Mouse (Mus musculus) midbrain, embryonic 15.5 days (tissue): ENCODE results near the gene Ccl8. TPM values are rescaled to one million over a fixed set of nuclear protein-coding genes. Genes with fewer than 3 reads are reported as not detected.

Experiments used
- ATAC-seq: fragments of 200-750 bp; cut with Nextera tagmentation; replicated peaks from 2 replicates; pipeline ENCODE4 v1.8.0; 2017; ENCODE audit warnings: moderate TSS enrichment
- H3K27ac ChIP-seq: fragments of 300-500 bp; sonication (generic); 2 replicates; pipeline ENCODE4 v1.5.1; 2015; ENCODE audit warnings: mild to moderate bottlenecking, inconsistent platforms
- H3K27me3 ChIP-seq: fragments of 300-500 bp; sonication (generic); replicated peaks from 2 replicates; pipeline ENCODE4 v1.6.1; 2015; ENCODE audit warnings: inconsistent platforms
- H3K36me3 ChIP-seq: fragments of 300-500 bp; sonication (generic); replicated peaks from 2 replicates; pipeline ENCODE4 v1.6.1; 2015; ENCODE audit warnings: inconsistent platforms
- H3K4me1 ChIP-seq: fragments of 300-500 bp; sonication (generic); 2 replicates; pipeline ENCODE4 v1.6.1; 2015; ENCODE audit warnings: inconsistent platforms
- H3K4me2 ChIP-seq: fragments of 300-500 bp; sonication (generic); 2 replicates; pipeline ENCODE4 v1.6.1; 2015; ENCODE audit warnings: inconsistent platforms, mild to moderate bottlenecking, moderate library complexity
- H3K4me3 ChIP-seq: fragments of 300-500 bp; sonication (generic); 2 replicates; pipeline ENCODE4 v1.5.1; 2015; ENCODE audit warnings: mild to moderate bottlenecking, inconsistent platforms
- H3K9ac ChIP-seq: fragments of 300-500 bp; sonication (generic); 2 replicates; pipeline ENCODE4 v1.6.1; 2015; ENCODE audit warnings: mild to moderate bottlenecking, inconsistent platforms
- H3K9me3 ChIP-seq: fragments of 300-500 bp; sonication (generic); 2 replicates; pipeline ENCODE4 v1.6.1; 2016; ENCODE audit warnings: inconsistent platforms
- WGBS: fragments of 180-500 bp; shearing (Covaris S2); methylation state at CpG from one replicate; pipeline ENCODE4 v1.1.7; 2015; ENCODE audit warnings: mixed read lengths; 5-methylcytosine and 5-hydroxymethylcytosine counted together
- polyA plus RNA-seq: library from polyadenylated mRNA; unstranded; fragments of >200 nt; fragmentation: Nextera tagmentation; extraction: Ambion mirVana; gene quantifications from 2 replicates; pipeline ENCODE4 v1.2.1, GENCODE M21; 2015

Ccl8 gene
- polyA plus RNA-seq, 1 experiment from 2014 or later = not detected

- no peak for ATAC-seq
- H3K27me3 ChIP-seq = no peaks in the 10 kb centered on the region
Measured at GRCm38 (mm10) chr11:82101529-82101928, 13.5 kb upstream of the Ccl8 start, which contains the start of gene Ccl12. Ccl12 (plus strand) TSS chr11:82101845.

DNA sequence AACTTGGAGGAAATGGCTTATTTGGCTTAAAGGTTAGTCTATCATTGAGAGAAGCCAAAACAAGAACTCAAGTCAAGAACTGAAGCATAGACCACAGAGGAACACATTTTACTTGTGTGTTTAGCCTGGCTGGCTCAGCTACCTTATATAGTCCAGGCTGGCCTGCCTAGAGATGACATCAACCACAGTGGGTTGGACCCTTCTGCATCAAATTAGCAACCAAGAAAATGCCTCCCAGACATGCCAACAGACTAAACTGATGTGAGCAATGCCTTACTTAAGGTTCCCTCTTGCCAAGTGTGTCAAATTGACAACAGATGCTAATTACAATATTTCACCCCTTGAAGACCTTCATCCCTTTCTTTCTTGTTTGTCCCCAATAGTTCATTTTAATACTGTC, 5.4 kb upstream of the Ccl8 start:
- ATAC-seq = no peak
- Histone ChIP-seq H3K4me2 (no peak overlapping the region), H3K27me3 (no peaks in the 10 kb centered on the region), H3K36me3 (no peaks in the 10 kb centered on the region), H3K9me3 (no peaks in the 10 kb centered on the region), H3K27ac (no peak overlapping the region), H3K4me1 (no peaks in the 10 kb centered on the region), H3K9ac (no peak overlapping the region), H3K4me3 (no peak overlapping the region)

More at GRCm38 (mm10) chr11:82101529-82101928, 13.5 kb upstream of the Ccl8 start, which contains the start of gene Ccl12:
- Histone ChIP-seq H3K36me3 (no peaks in the 10 kb centered on the region), H3K9me3 (no peaks in the 10 kb centered on the region), H3K27ac (no peak within 1 kb of the TSS), H3K4me3 (no peak within 1 kb of the TSS), H3K4me1 (no peaks in the 10 kb centered on the region), H3K4me2 (no peak within 1 kb of the TSS), H3K9ac (no peak within 1 kb of the TSS)
- 71% methylated on average over 2 of the region's 2 CpGs for WGBS

DNA sequence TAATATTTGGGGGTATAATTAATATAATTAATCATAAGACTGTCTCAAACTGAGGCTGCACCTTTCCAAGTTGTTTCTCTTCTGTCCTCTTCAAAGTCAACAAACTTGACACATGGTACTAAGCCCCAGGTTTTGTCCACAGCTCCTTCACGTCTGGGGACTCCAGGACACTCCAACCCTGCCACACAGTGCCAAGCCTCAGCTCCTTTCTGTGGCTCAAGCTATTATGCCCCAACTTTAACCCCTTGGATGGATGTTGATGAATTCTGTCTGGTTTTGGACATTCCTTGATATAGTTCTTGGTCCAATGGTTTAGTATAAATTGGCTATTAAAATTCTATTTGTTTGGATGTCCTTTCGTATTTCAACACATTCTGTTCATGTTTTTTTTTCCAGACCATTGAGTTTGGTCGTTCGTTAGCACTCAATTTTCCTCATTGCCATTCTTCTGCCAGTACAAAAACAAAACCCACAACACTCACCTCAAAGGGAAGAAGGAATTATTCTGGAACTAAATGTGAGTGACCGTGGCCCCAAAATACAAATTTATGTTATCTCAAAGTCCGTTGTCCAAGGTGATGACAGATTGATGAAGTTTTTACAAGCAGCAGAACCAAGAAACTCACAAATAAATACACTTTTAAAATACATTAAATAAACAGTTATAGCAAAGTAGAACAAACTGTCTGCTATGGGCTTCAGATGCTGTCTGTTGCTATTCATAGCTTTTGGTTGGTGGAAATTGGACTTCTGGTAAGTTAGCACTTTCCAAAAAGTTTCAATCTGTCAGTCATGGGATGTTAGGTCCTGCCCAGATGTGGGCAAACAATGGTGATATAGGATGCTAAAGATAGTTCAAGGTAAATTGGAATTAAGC, 4.4 kb upstream of the Ccl8 start:
- 80% methylated on average over 6 of the region's 6 CpGs for WGBS

DNA sequence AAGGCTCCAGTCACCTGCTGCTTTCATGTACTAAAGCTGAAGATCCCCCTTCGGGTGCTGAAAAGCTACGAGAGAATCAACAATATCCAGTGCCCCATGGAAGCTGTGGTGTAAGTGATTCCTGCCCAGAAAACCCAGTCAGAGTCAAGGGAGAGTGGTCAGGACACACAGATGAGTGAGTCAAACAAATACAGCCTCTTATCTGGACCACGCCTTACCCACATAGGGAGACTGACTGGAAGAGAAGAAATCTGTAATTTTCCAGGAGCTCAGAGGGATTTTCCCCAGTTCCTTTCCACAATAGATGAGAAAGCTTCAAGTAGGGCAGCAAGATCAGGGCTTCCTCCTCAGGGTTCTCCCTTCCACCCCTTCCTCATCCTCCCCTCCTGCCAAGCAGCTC, 1.1 kb downstream of the Ccl8 start:
- ATAC-seq = no peak
- Histone ChIP-seq H3K9ac (no peak overlapping the region), H3K36me3 (no peaks in the 10 kb centered on the region), H3K4me3 (no peak overlapping the region), H3K4me2 (no peak overlapping the region), H3K9me3 (no peaks in the 10 kb centered on the region), H3K27me3 (no peaks in the 10 kb centered on the region), H3K4me1 (no peaks in the 10 kb centered on the region), H3K27ac (no peak overlapping the region)
- 85% methylated on average over 3 of the region's 3 CpGs for WGBS

More for the DNA sequence above, 4.4 kb upstream of the Ccl8 start:
- no peak overlapping the region for H3K9ac ChIP-seq
- no peak overlapping the region for H3K4me2 ChIP-seq
- ATAC-seq = no peak
- no peak overlapping the region for H3K27ac ChIP-seq
- no peaks in the 10 kb centered on the region for H3K9me3 ChIP-seq
- H3K36me3 ChIP-seq = no peaks in the 10 kb centered on the region
- H3K27me3 ChIP-seq = no peaks in the 10 kb centered on the region
- no peak overlapping the region for H3K4me3 ChIP-seq
- H3K4me1 ChIP-seq = no peaks in the 10 kb centered on the region

DNA sequence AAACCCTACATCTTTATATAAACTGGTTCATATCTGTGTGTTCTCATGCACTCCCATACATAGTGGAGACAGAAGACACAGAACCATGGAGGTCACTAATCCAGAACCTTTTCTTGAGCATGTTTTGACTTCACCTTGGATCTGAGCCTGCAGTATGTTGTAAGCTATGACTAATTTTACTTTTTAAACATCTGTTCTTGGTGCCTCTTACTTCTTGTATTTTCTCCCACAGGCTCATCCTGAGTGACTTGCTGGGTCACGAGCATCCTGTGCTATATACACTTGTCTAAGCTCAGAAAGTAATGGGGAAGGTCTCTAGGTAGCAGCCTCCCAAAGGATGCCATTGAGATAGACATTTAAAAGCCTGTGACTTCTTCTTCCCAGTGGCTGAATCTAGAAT, 18.0 kb downstream of the Ccl8 start:
- WGBS = 71% methylated on average over 1 of the region's 1 CpGs
- no peaks in the 10 kb centered on the region for H3K27me3 ChIP-seq
- H3K4me1 ChIP-seq = no peaks in the 10 kb centered on the region
- H3K4me2 ChIP-seq = no peak overlapping the region
- no peaks in the 10 kb centered on the region for H3K9me3 ChIP-seq
- H3K9ac ChIP-seq = no peak overlapping the region
- H3K27ac ChIP-seq = no peak overlapping the region
- no peak overlapping the region for H3K4me3 ChIP-seq
- no peak for ATAC-seq
- no peaks in the 10 kb centered on the region for H3K36me3 ChIP-seq

- no peak overlapping the region for H3K9ac ChIP-seq
- WGBS = 94% methylated on average over 2 of the region's 2 CpGs
- no peak overlapping the region for H3K27ac ChIP-seq
- H3K9me3 ChIP-seq = no peaks in the 10 kb centered on the region
- H3K4me3 ChIP-seq = no peak overlapping the region
- H3K4me1 ChIP-seq = peaks cover 4% of the 10 kb centered on the region; the same call in 1 of the 2 replicates
- H3K27me3 ChIP-seq = no peaks in the 10 kb centered on the region
- no peak overlapping the region for H3K4me2 ChIP-seq
- no peak for ATAC-seq
- H3K36me3 ChIP-seq = no peaks in the 10 kb centered on the region
Measured at GRCm38 (mm10) chr11:82136196-82136595, 21.2 kb downstream of the Ccl8 start.

- Histone ChIP-seq H3K9ac (no peak overlapping the region), H3K27me3 (no peaks in the 10 kb centered on the region), H3K36me3 (no peaks in the 10 kb centered on the region), H3K4me1 (peaks cover 4% of the 10 kb centered on the region; the same call in 1 of the 2 replicates), H3K27ac (no peak overlapping the region), H3K4me2 (no peak overlapping the region), H3K9me3 (no peaks in the 10 kb centered on the region), H3K4me3 (no peak overlapping the region)
- 65% methylated on average over 7 of the region's 7 CpGs for WGBS
- ATAC-seq = no peak
Measured at GRCm38 (mm10) chr11:82139492-82140094, 24.6 kb downstream of the Ccl8 start.

DNA sequence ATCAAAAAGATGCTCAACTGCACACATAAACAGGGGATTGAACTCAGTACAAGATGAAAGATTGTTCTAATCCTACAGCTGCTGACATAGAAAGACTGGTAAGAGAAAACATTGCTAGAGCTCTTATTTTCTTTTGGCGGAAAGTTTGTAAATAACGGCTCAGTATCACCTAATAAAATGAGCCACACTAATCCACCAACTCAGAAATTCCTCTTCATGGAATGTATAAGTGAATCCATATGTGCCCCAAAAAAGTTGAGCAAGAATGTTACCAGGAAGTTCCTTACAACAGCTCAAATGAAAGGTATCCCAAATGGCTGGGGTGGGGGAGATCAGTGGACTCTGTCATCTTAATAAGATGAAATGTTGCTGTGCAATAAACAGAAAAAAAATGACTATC, 44.1 kb downstream of the Ccl8 start:
- no peaks in the 10 kb centered on the region for H3K4me1 ChIP-seq
- 92% methylated on average over 2 of the region's 2 CpGs for WGBS
- ATAC-seq = no peak
- H3K4me3 ChIP-seq = no peak overlapping the region
- H3K27ac ChIP-seq = no peak overlapping the region
- H3K9me3 ChIP-seq = no peaks in the 10 kb centered on the region
- H3K4me2 ChIP-seq = no peak overlapping the region
- H3K9ac ChIP-seq = no peak overlapping the region
- no peaks in the 10 kb centered on the region for H3K36me3 ChIP-seq
- no peaks in the 10 kb centered on the region for H3K27me3 ChIP-seq

- Histone ChIP-seq H3K27ac (no peak overlapping the region), H3K9ac (no peak overlapping the region), H3K4me1 (no peaks in the 10 kb centered on the region), H3K4me3 (no peak overlapping the region), H3K9me3 (no peaks in the 10 kb centered on the region), H3K4me2 (no peak overlapping the region), H3K36me3 (no peaks in the 10 kb centered on the region), H3K27me3 (no peaks in the 10 kb centered on the region)
- 76% methylated on average over 8 of the region's 8 CpGs for WGBS
- no peak for ATAC-seq
Measured at GRCm38 (mm10) chr11:82163285-82163684, 48.3 kb downstream of the Ccl8 start.

Other genes with a start within 250 kb of the Ccl8 start
- 13.9 and 14.4 TPM in 2 replicates for gene Asic2, start 146.7 kb upstream of the Ccl8 start, polyA plus RNA-seq
- gene Ccl2, start 79.6 kb upstream of the Ccl8 start, polyA plus RNA-seq = 1.2 and 1.3 TPM in 2 replicates
- not detected in 2 replicates for gene Gm17268, start 76.6 kb upstream of the Ccl8 start, polyA plus RNA-seq
- gene Ccl7, start 69.5 kb upstream of the Ccl8 start, polyA plus RNA-seq = 0.28 and 0.74 TPM in 2 replicates
- gene Ccl11, start 57.4 kb upstream of the Ccl8 start, polyA plus RNA-seq = not detected in 2 replicates
- gene Ccl12, start 13.3 kb upstream of the Ccl8 start, polyA plus RNA-seq = 1.6 and 3.2 TPM in 2 replicates
- 0.62 and 0.88 TPM in 2 replicates for gene Ccl1, start 190.5 kb downstream of the Ccl8 start, polyA plus RNA-seq